Mouse (Mus musculus) cerebellum, adult 2 months (tissue): ENCODE measurements around the gene Apba3.

ENCODE experiments used
- CTCF ChIP-seq: fragments of 200-500 bp; IDR thresholded peaks from 2 replicates; pipeline ENCODE4 v1.5.1; 2011; ENCODE audit warnings: low read depth, mild to moderate bottlenecking, control low read depth, low read length, moderate library complexity, borderline replicate concordance; ENCODE audit not compliant: insufficient read depth
- POLR2A ChIP-seq: fragments of 200-500 bp; IDR thresholded peaks from 2 replicates; pipeline ENCODE4 v1.6.1; 2011; ENCODE audit warnings: low read length, control low read depth, borderline replicate concordance; ENCODE audit not compliant: insufficient read depth

GRCm38 (mm10) chr10:81316338-81317060, 49.7 kb downstream of the Apba3 start:
- TF ChIP-seq CTCF = peak; percentile 54; the same call in 1 of the 2 replicates
- TF ChIP-seq POLR2A = no peak
